Mouse (Mus musculus) cerebellum, adult 9-11 months (tissue): ENCODE results near the gene Bcl9.

Source experiments
- DNase-seq: peaks from one replicate; pipeline ENCODE4 v3.0.0; 2022

The Bcl9 gene

GRCm38 (mm10) chr3:97171531-97171930 is 126.2 kb downstream of the Bcl9 start:
- DNase-seq: no peak

- DNase-seq: no peak
These were observed 130.6 kb downstream of the Bcl9 start for GRCm38 (mm10) chr3:97167126-97167525.

GRCm38 (mm10) chr3:97164477-97164876 is 133.2 kb downstream of the Bcl9 start:
- no peak for DNase-seq

DNA sequence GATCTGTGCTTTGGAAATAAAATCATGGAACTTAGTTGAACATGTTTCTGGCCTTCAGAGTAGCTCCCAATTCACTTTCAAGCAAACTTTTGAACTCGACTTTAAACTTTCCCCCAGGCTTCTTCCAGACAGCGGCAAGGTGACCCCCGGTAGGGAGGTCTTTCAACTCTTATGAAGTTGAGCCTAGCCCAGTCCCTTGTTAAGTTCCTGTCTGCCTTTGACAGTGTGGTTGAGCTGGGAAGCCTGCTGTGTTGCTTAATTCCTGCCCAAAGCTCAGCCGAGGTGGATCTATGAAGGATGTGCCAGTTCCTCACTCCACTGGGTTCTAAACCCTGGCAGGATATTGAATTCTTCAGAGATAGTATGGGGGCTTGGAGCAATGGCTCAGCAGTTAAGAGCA is 135.9 kb downstream of the Bcl9 start:
- DNase-seq: no peak

GRCm38 (mm10) chr3:97160908-97161307 is 136.8 kb downstream of the Bcl9 start:
- no peak for DNase-seq

DNA sequence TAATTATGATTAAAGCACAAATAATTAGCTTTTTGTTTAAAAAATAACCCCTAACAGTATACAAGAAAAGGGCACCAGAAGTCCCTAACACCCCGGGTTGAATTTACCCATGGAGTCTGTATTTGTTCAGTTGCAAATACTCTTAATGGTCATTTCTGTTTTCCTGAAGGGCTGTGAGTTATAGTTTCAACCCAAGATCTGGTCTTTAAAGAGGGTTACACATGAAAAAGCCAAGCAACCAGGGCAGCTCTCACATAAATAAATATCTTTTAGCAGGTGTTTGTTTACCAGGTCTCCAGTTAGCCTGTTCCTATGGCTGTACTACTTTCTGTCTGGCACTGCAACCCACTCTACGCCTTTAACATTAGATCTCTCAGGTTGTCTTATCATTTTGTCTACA is 137.7 kb downstream of the Bcl9 start:
- no peak for DNase-seq

- DNase-seq: no peak
These were observed 138.2 kb downstream of the Bcl9 start for GRCm38 (mm10) chr3:97159509-97159850.

GRCm38 (mm10) chr3:97158611-97159508 is 138.9 kb downstream of the Bcl9 start, which contains the start of gene Acp6:
Gene Acp6, plus strand, starts transcription at chr3:97158777.
- peak; percentile 89 for DNase-seq

GRCm38 (mm10) chr3:97157958-97158599 is 139.6 kb downstream of the Bcl9 start:
- DNase-seq: peak; percentile 88

DNA sequence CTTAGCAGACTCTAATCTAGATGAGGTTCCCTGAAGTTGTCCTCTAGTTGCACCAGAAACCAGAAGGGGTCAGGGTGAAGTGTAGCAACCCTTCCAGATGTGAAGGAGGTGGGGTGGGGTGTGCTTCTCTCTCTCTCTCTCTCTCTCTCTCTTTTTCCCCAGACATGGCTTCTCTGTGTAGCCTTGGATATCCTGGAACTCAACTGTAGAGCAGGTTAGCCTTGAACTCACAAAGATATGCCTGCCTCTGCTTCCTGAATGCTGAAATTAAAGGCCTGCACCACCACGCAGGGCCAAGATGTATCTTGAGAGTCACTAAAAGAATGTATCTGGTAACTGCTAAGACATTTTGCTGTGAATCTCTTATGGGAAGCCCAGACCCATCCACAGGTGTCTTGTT is 140.4 kb downstream of the Bcl9 start:
- DNase-seq: peak; percentile 23

- peak; percentile 47 for DNase-seq
These were observed 141.3 kb downstream of the Bcl9 start for GRCm38 (mm10) chr3:97156431-97156830.
